Mouse (Mus musculus): ENCODE data around the gene 1810024B03Rik.

- TF ChIP-seq POLR2A (IDR thresholded peaks at IDR 0.05; ENCODE audit: control insufficient read depth, low read depth, low read length) (no peak), CTCF (IDR thresholded peaks at IDR 0.05; ENCODE audit: control insufficient read depth, insufficient read depth, insufficient replicate concordance, low read depth, low read length) (no peak)
These were observed 69.0 kb downstream of the 1810024B03Rik start for GRCm38 (mm10) chr2:127139094-127139493.
